Comparison of ENCODE assay signal across 9 mouse cellular contexts in the genomic region with DNA sequence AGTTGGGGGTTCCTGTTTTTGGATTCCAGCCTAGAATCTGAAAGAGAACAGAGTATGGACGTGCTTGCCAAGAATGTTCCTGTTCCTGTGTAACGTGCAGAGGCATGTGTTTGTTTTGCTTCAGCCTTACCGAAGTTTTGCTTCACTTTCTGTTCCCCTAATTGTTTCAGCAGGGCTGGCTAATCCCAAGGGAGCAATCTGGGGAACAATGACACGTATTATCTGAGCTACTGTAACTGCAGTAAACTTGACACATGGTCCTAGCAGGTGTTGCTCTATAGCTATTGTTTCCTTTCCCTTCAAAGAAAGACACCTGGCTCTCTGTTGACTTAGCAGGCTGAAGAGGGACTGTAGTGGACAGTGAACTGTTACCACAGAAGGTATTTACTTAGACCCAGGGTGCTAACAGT. TPM values are rescaled to one million over a fixed set of nuclear protein-coding genes. Genes with fewer than 3 reads are reported as not detected.
DNase-seq lines count a peak whose midpoint lies in the region; ATAC-seq and TF ChIP-seq lines count a peak whose summit lies in the region.
"Had no signal": no experiment of that assay in that cellular context is flagged by ENCODE, and none has a peak within 500 bp of the region (broad histone marks: within the 10 kb centered on the region; RNA-seq: fewer than 3 reads in every experiment).

No protein-coding gene starts in this region.

- peak overlapping the region; percentile 43 for H3K27ac ChIP-seq in gastrocnemius, adult 2 months
- no peak overlapping the region; the same call in 1 of the 2 replicates for H3K27ac ChIP-seq in CH12.LX (ENCODE audit: insufficient read depth, low read depth)
- no peak overlapping the region for H3K27ac ChIP-seq in heart, embryonic 12.5 days (ENCODE audit: poor library complexity, severe bottlenecking)
- no peak overlapping the region; the same call in 1 of the 2 replicates for H3K27ac ChIP-seq in limb, embryonic 13.5 days

- TF ChIP-seq CTCF in gastrocnemius, adult 2 months (IDR thresholded peaks at IDR 0.05) = no peak
- TF ChIP-seq CTCF in CH12.LX (conservative IDR thresholded peaks at IDR 0.05 in 1 of 2, IDR thresholded peaks at IDR 0.05 in 1 of 2; ENCODE audit: low read depth in 2 of 2, low read length in 2 of 2) = no peak

- peak; percentile 53; the same call in 1 of the 2 replicates for ATAC-seq in heart, embryonic 12.5 days (ENCODE audit: insufficient number of reproducible peaks, low FRiP score)
- ATAC-seq in limb, embryonic 13.5 days (ENCODE audit: low FRiP score, low read depth) = peak; percentile 51
- ATAC-seq: forebrain, postnatal 0 days had no signal

- H3K36me3 ChIP-seq in CH12.LX (replicated peaks in 1 of 2; ENCODE audit: control insufficient read depth in 1 of 2, insufficient read depth in 1 of 2, low read length in 1 of 2) = no peaks in the 10 kb centered on the region
- H3K36me3 ChIP-seq in heart, embryonic 12.5 days = no peaks in the 10 kb centered on the region
- H3K36me3 ChIP-seq in limb, embryonic 13.5 days = no peaks in the 10 kb centered on the region

- dilution Hi-C loops in CH12.LX (cut with MboI; ENCODE audit: extremely low pct_ligation_motif_present, extremely low pct_unique_long_range_greater_than_20kb, low sequenced_read_pairs) = no loop called here

- H3K9me3 ChIP-seq in CH12.LX (replicated peaks; ENCODE audit: low read length) = no peaks in the 10 kb centered on the region
- H3K9me3 ChIP-seq in heart, embryonic 12.5 days (replicated peaks) = no peaks in the 10 kb centered on the region
- no peaks in the 10 kb centered on the region for H3K9me3 ChIP-seq in limb, embryonic 13.5 days

- TF ChIP-seq POLR2A in CH12.LX (IDR thresholded peaks at IDR 0.05; ENCODE audit: low read depth, low read length) = no peak

- 32% methylated on average over 4 of the region's 4 CpGs for WGBS in heart, embryonic 12.5 days
- WGBS in limb, embryonic 13.5 days = 17% methylated on average over 4 of the region's 4 CpGs

- peak; percentile 68 for TF ChIP-seq EP300 in CH12.LX (IDR thresholded peaks at IDR 0.05; ENCODE audit: low read length)

- in situ Hi-C loops in CH12.LX (cut with MboI; ENCODE audit: low pct_ligation_motif_present, low pct_unique_long_range_greater_than_20kb, low sequenced_read_pairs) = no loop called here

- intact Hi-C loops in gastrocnemius, adult 2 months (cut with DNase I) = no loop called here

- peak overlapping the region; percentile 24; the same call in 1 of the 2 replicates for H3K4me3 ChIP-seq in gastrocnemius, adult 2 months
- no peak overlapping the region for H3K4me3 ChIP-seq in CH12.LX (replicated peaks in 1 of 3; ENCODE audit: low read depth in 2 of 3, low read length in 2 of 3, poor library complexity in 1 of 3)
- H3K4me3 ChIP-seq in heart, embryonic 12.5 days = no peak overlapping the region
- no peak overlapping the region for H3K4me3 ChIP-seq in limb, embryonic 13.5 days

- H3K27me3 ChIP-seq in CH12.LX (replicated peaks) = no peaks in the 10 kb centered on the region
- no peaks in the 10 kb centered on the region for H3K27me3 ChIP-seq in heart, embryonic 12.5 days (replicated peaks)
- H3K27me3 ChIP-seq in limb, embryonic 13.5 days = no peaks in the 10 kb centered on the region

- peaks cover 8 to 27% of the 10 kb centered on the region in 2 experiments for H3K4me1 ChIP-seq in CH12.LX (ENCODE audit: control insufficient read depth in 1 of 2, insufficient read depth in 2 of 2)
- no peaks in the 10 kb centered on the region for H3K4me1 ChIP-seq in heart, embryonic 12.5 days (replicated peaks)
- H3K4me1 ChIP-seq in limb, embryonic 13.5 days = peaks cover 10% of the 10 kb centered on the region

- 0 out of 2 replicates have a peak overlapping the region, but pooled peaks have one; percentile 1 for H3K9ac ChIP-seq in CH12.LX (ENCODE audit: insufficient read depth, low read depth)
- H3K9ac ChIP-seq in heart, embryonic 12.5 days = no peak overlapping the region
- H3K9ac ChIP-seq in limb, embryonic 13.5 days = no peak overlapping the region
- H3K9ac ChIP-seq: forebrain, postnatal 0 days had no signal

- no peak for TF ChIP-seq RAD21 in CH12.LX (IDR thresholded peaks at IDR 0.05; ENCODE audit: low read depth, low read length)

- H3K79me2 ChIP-seq in CH12.LX (replicated peaks; ENCODE audit: control insufficient read depth, extremely low read depth, insufficient read depth, poor library complexity, severe bottlenecking) = no peaks in the 10 kb centered on the region

- peak overlapping the region; percentile 25 for H3K4me2 ChIP-seq in CH12.LX (ENCODE audit: insufficient read depth, low read depth, poor library complexity, severe bottlenecking)
- H3K4me2 ChIP-seq in heart, embryonic 12.5 days = no peak overlapping the region; the same call in 1 of the 2 replicates
- no peak overlapping the region for H3K4me2 ChIP-seq in limb, embryonic 13.5 days (replicated peaks)

- DNase-seq in gastrocnemius, adult 2 months = peak; percentile 34
- DNase-seq in gastrocnemius, postnatal 4 days (ENCODE audit: low spot score in 2 of 2) = no peak
- peak; percentile 75 for DNase-seq in CH12.LX (ENCODE audit: extremely low read depth)
- DNase-seq in cerebellum, adult 9-11 months = no peak
- no peak for DNase-seq in adrenal gland, adult 8-10 months
- DNase-seq in c-Kit-positive CD71-positive TER-119-positive erythroid progenitor cells, embryonic 14.5 days (ENCODE audit: low spot score) = no peak
- DNase-seq: forebrain, postnatal 0 days had no signal

TF ChIP-seq in CH12.LX, 34 proteins besides CTCF, POLR2A, EP300 and RAD21:
- TF ChIP-seq USF1 (IDR thresholded peaks at IDR 0.05; ENCODE audit: low read depth, low read length) (no peak), NELFE (IDR thresholded peaks at IDR 0.05; ENCODE audit: low read depth, low read length) (no peak), MAX (IDR thresholded peaks at IDR 0.05; ENCODE audit: low read length) (peak; percentile 41; the same call in 1 of the 2 replicates), MAZ (IDR thresholded peaks at IDR 0.05; ENCODE audit: low read depth, low read length) (no peak), IRF4 (IDR thresholded peaks at IDR 0.05; ENCODE audit: low read depth, low read length) (peak; percentile 62; the same call in 1 of the 2 replicates), ETS1 (conservative IDR thresholded peaks at IDR 0.05; ENCODE audit: low read depth, low read length) (peak; percentile 53; the same call in 1 of the 2 replicates), ZNF384 (IDR thresholded peaks at IDR 0.05; ENCODE audit: low read depth, low read length) (no peak), TCF12 (IDR thresholded peaks at IDR 0.05; ENCODE audit: low read depth, low read length) (peak; percentile 52; the same call in 1 of the 2 replicates), ZC3H11A (IDR thresholded peaks at IDR 0.05; ENCODE audit: low read depth, low read length) (no peak), MAFK (IDR thresholded peaks at IDR 0.05; ENCODE audit: insufficient replicate concordance, low read length) (no peak), BHLHE40 (IDR thresholded peaks at IDR 0.05; ENCODE audit: low read depth, low read length) (peak; percentile 76), MYC (IDR thresholded peaks at IDR 0.05; ENCODE audit: low read depth, low read length) (peak; percentile 32; the same call in 1 of the 2 replicates), SIN3A (IDR thresholded peaks at IDR 0.05; ENCODE audit: low read length) (peak; percentile 57; the same call in 1 of the 2 replicates), JUND (conservative IDR thresholded peaks at IDR 0.05; ENCODE audit: low read depth, low read length) (no peak), TBP (conservative IDR thresholded peaks at IDR 0.05; ENCODE audit: low read depth, low read length) (no peak), ZKSCAN1 (IDR thresholded peaks at IDR 0.05; ENCODE audit: borderline replicate concordance, low read depth, low read length) (no peak)

RNA-seq across cellular contexts. Expression of a gene that starts 25.3 kb away (rescaled TPM):
- 10 to 100 TPM in 1 of 2 experiments, 1 to 10 TPM in 1; 7.6 to 12.6 TPM for total RNA-seq in gastrocnemius, adult 2 months (2021)
- 10 to 100 TPM; 11.9 to 13.2 TPM for total RNA-seq in gastrocnemius, postnatal 4 days (2021)
- total RNA-seq in CH12.LX (2012; rRNA removed) = 0.04 and 0.17 TPM in 2 replicates
- not detected in 2 replicates for total RNA-seq in CH12.LX (2014; rRNA removed)
- 0.18 and 0.21 TPM in 2 replicates for polyA plus RNA-seq in CH12.LX (2012; ENCODE audit: insufficient read length, low read depth)
- polyA plus RNA-seq in heart, embryonic 12.5 days (2016; fragmentation: Nextera tagmentation; extraction: Ambion mirVana) = 6.2 and 6.8 TPM in 2 replicates
- polyA plus RNA-seq in limb, embryonic 13.5 days (2015; fragmentation: Nextera tagmentation; extraction: Ambion mirVana) = 6.4 and 7.4 TPM in 2 replicates
- total RNA-seq in adrenal gland, adult 8-10 months (2022) = 10 to 100 TPM; 13.0 to 48.9 (median 30.2) TPM

Comparison
In these comparisons a context has a peak if more than half of its experiments do, and no peak if none do; other contexts are left out.
1. DNase-seq: peak in gastrocnemius, adult 2 months (single experiment) and CH12.LX (single experiment); none in gastrocnemius, postnatal 4 days (0 of 2), cerebellum, adult 9-11 months (single experiment), adrenal gland, adult 8-10 months (single experiment) and c-Kit-positive CD71-positive TER-119-positive erythroid progenitor cells, embryonic 14.5 days (single experiment).
2. RNA of a gene that starts 25.3 kb away (total RNA-seq): 13.0 to 48.9 TPM in adrenal gland, adult 8-10 months, 11.9 to 13.2 TPM in gastrocnemius, postnatal 4 days and 7.6 to 12.6 TPM in gastrocnemius, adult 2 months; 0.04 to 0.17 TPM in CH12.LX; every median in the first group is over 4 times any median in the second.